Mouse (Mus musculus) heart, embryonic 14.5 days (tissue): Measurements from ENCODE around the gene Pax5. TPM values are rescaled to one million over a fixed set of nuclear protein-coding genes. Genes with fewer than 3 reads are reported as not detected.

Source experiments
- ATAC-seq: fragments of 200-750 bp; cut with Nextera tagmentation; 2 replicates; pipeline ENCODE4 v1.8.0; 2017; ENCODE audit warnings: low read depth, moderate TSS enrichment; ENCODE audit not compliant: insufficient number of reproducible peaks, insufficient read depth, low FRiP score
- H3K27ac ChIP-seq, 2 experiments: fragments of 200-500 bp in 1 of 2; fragments of 300-500 bp in 1 of 2; sonication (generic) in 1 of 2; replicated peaks in 1 of 2; 2 replicates each; pipeline ENCODE4 v1.5.1; 2012 to 2014; ENCODE audit warnings: low read depth in 2 of 2, low read length in 2 of 2, control low read depth in 1 of 2, mild to moderate bottlenecking in 1 of 2, mixed read lengths in 1 of 2; ENCODE audit not compliant: control insufficient read depth in 1 of 2, insufficient read depth in 1 of 2
- H3K27me3 ChIP-seq: fragments of 300-500 bp; sonication (generic); 2 replicates; pipeline ENCODE4 v1.6.1; 2014; ENCODE audit warnings: mild to moderate bottlenecking, low read length, control low read depth; ENCODE audit not compliant: control insufficient read depth, insufficient read depth
- H3K36me3 ChIP-seq: fragments of 300-500 bp; sonication (generic); 2 replicates; pipeline ENCODE4 v1.6.1; 2014; ENCODE audit warnings: mild to moderate bottlenecking, control low read depth, low read length, mixed read lengths; ENCODE audit not compliant: control insufficient read depth, insufficient read depth
- H3K4me1 ChIP-seq, 2 experiments: fragments of 200-500 bp in 1 of 2; fragments of 300-500 bp in 1 of 2; sonication (generic) in 1 of 2; 2 replicates each; pipeline ENCODE4 v1.6.1; 2012 to 2014; ENCODE audit warnings: low read length in 2 of 2, control low read depth in 1 of 2, mixed read lengths in 1 of 2; ENCODE audit not compliant: control insufficient read depth in 2 of 2, insufficient read depth in 2 of 2
- H3K4me2 ChIP-seq: fragments of 300-500 bp; sonication (generic); 2 replicates; pipeline ENCODE4 v1.6.1; 2014; ENCODE audit warnings: mild to moderate bottlenecking, low read length
- H3K4me3 ChIP-seq, 2 experiments: fragments of 200-500 bp in 1 of 2; fragments of 300-500 bp in 1 of 2; sonication (generic) in 1 of 2; 2 replicates each; pipeline ENCODE4 v1.5.1; 2012 to 2014; ENCODE audit warnings: low read length in 2 of 2, mild to moderate bottlenecking in 2 of 2, control low read depth in 1 of 2, low read depth in 1 of 2, moderate library complexity in 1 of 2; ENCODE audit not compliant: control insufficient read depth in 1 of 2, insufficient read depth in 1 of 2
- H3K9ac ChIP-seq: fragments of 300-500 bp; sonication (generic); 2 replicates; pipeline ENCODE4 v1.6.1; 2014; ENCODE audit warnings: mild to moderate bottlenecking, low read length
- H3K9me3 ChIP-seq: fragments of 300-500 bp; sonication (generic); 2 replicates; pipeline ENCODE4 v1.6.1; 2016; ENCODE audit warnings: low read length, control low read depth; ENCODE audit not compliant: control insufficient read depth
- WGBS: fragments of 180-500 bp; shearing (Covaris S2); extraction: QIAGEN DNeasy Blood & Tissue Kit; methylation state at CpG from one replicate; pipeline ENCODE4 v1.1.7; 2014; 5-methylcytosine and 5-hydroxymethylcytosine counted together
- polyA plus RNA-seq: library from polyadenylated mRNA; unstranded; fragments of >200 nt; fragmentation: Nextera tagmentation; extraction: Ambion mirVana; gene quantifications from 2 replicates; pipeline ENCODE4 v1.2.1, GENCODE M21; 2014

The Pax5 gene
- polyA plus RNA-seq, 1 experiment from 2014 or later = not detected

- Histone ChIP-seq H3K27ac (no peak overlapping the region), H3K4me1 (0 out of 4 replicates have a peak, but pooled peaks cover 0 to 3% of the 10 kb centered on the region in 2 experiments), H3K4me2 (peak overlapping the region; percentile 98), H3K4me3 (peak overlapping the region; percentile 51 to 57), H3K36me3 (no peaks in the 10 kb centered on the region), H3K9me3 (no peaks in the 10 kb centered on the region), H3K9ac (peak overlapping the region; percentile 52), H3K27me3 (peaks cover 66% of the 10 kb centered on the region)
- ATAC-seq = no peak
- under 1% methylated on average over 78 of the region's 81 CpGs for WGBS
Measured at GRCm38 (mm10) chr4:44664004-44664766, 46.1 kb downstream of the Pax5 start.

GRCm38 (mm10) chr4:44663489-44663888 lies 46.8 kb downstream of the Pax5 start:
- no peak for ATAC-seq
- no peaks in the 10 kb centered on the region for H3K9me3 ChIP-seq
- peak overlapping the region in 1 of 2 experiments; percentile 57; a peak in 2 of 4 replicates for H3K4me3 ChIP-seq
- 29% methylated on average over 10 of the region's 10 CpGs for WGBS
- no peak overlapping the region for H3K27ac ChIP-seq
- peak overlapping the region; percentile 98 for H3K4me2 ChIP-seq
- 0 out of 4 replicates have a peak, but pooled peaks cover 0 to 3% of the 10 kb centered on the region in 2 experiments for H3K4me1 ChIP-seq
- no peaks in the 10 kb centered on the region for H3K36me3 ChIP-seq
- no peak overlapping the region for H3K9ac ChIP-seq
- H3K27me3 ChIP-seq = peaks cover 66% of the 10 kb centered on the region

- ATAC-seq = no peak
- WGBS = 76% methylated on average over 4 of the region's 4 CpGs
- Histone ChIP-seq H3K4me2 (no peak overlapping the region), H3K9ac (no peak overlapping the region), H3K4me1 (no peaks in the 10 kb centered on the region), H3K27me3 (no peaks in the 10 kb centered on the region), H3K9me3 (no peaks in the 10 kb centered on the region), H3K36me3 (no peaks in the 10 kb centered on the region), H3K27ac (no peak overlapping the region), H3K4me3 (no peak overlapping the region)
Measured at GRCm38 (mm10) chr4:44645181-44645580, 65.1 kb downstream of the Pax5 start.

- no peaks in the 10 kb centered on the region for H3K27me3 ChIP-seq
- H3K36me3 ChIP-seq = no peaks in the 10 kb centered on the region
- no peak overlapping the region for H3K4me3 ChIP-seq
- no peak for ATAC-seq
- 74% methylated on average over 12 of the region's 12 CpGs for WGBS
- H3K9me3 ChIP-seq = no peaks in the 10 kb centered on the region
- H3K9ac ChIP-seq = no peak overlapping the region
- H3K4me1 ChIP-seq = no peaks in the 10 kb centered on the region
- no peak overlapping the region for H3K27ac ChIP-seq
- H3K4me2 ChIP-seq = no peak overlapping the region
Measured at GRCm38 (mm10) chr4:44641831-44642587, 68.3 kb downstream of the Pax5 start.

- ATAC-seq = no peak
- H3K36me3 ChIP-seq = no peaks in the 10 kb centered on the region
- H3K4me1 ChIP-seq = peaks cover 5 to 7% of the 10 kb centered on the region in 2 experiments; a peak in 3 of 4 replicates
- no peak overlapping the region for H3K4me2 ChIP-seq
- H3K4me3 ChIP-seq = no peak overlapping the region
- WGBS = 69% methylated on average over 3 of the region's 3 CpGs
- H3K27ac ChIP-seq = no peak overlapping the region
- H3K9ac ChIP-seq = no peak overlapping the region
- H3K27me3 ChIP-seq = no peaks in the 10 kb centered on the region
- 0 out of 2 replicates have a peak, but pooled peaks cover 3% of the 10 kb centered on the region for H3K9me3 ChIP-seq
Measured at GRCm38 (mm10) chr4:44635618-44636017, 74.7 kb downstream of the Pax5 start.

- Histone ChIP-seq H3K4me1 (peaks cover 5 to 7% of the 10 kb centered on the region in 2 experiments; a peak in 3 of 4 replicates), H3K9me3 (0 out of 2 replicates have a peak, but pooled peaks cover 3% of the 10 kb centered on the region), H3K36me3 (no peaks in the 10 kb centered on the region), H3K4me3 (no peak overlapping the region), H3K27me3 (no peaks in the 10 kb centered on the region), H3K27ac (no peak overlapping the region), H3K9ac (peak overlapping the region; percentile 34; the same call in 1 of the 2 replicates), H3K4me2 (peak overlapping the region; percentile 27)
- WGBS = 15% methylated on average over 12 of the region's 12 CpGs
- no peak for ATAC-seq
Measured at GRCm38 (mm10) chr4:44633694-44634524, 76.4 kb downstream of the Pax5 start.

- H3K36me3 ChIP-seq = no peaks in the 10 kb centered on the region
- no peak overlapping the region for H3K4me2 ChIP-seq
- H3K9ac ChIP-seq = no peak overlapping the region
- peaks cover 5 to 7% of the 10 kb centered on the region in 2 experiments; a peak in 3 of 4 replicates for H3K4me1 ChIP-seq
- H3K27ac ChIP-seq = no peak overlapping the region
- H3K4me3 ChIP-seq = no peak overlapping the region
- 63% methylated on average over 6 of the region's 6 CpGs for WGBS
- no peaks in the 10 kb centered on the region for H3K27me3 ChIP-seq
- H3K9me3 ChIP-seq = no peaks in the 10 kb centered on the region
- no peak for ATAC-seq
Measured at GRCm38 (mm10) chr4:44630059-44630458, 80.2 kb downstream of the Pax5 start.
